Mouse (Mus musculus) heart, adult 8-10 months (tissue): Measurements from ENCODE around the gene Arfip2. TPM values are rescaled to one million over a fixed set of nuclear protein-coding genes. Genes with fewer than 3 reads are reported as not detected.
A peak's percentile ranks its signal among the peaks of the same experiment; 100 is the strongest.

Experiments used
- DNase-seq: peaks from one replicate; pipeline ENCODE4 v3.0.0; 2022; ENCODE audit warnings: low spot score
- total RNA-seq, 4 experiments: library from RNA; stranded (reverse); gene quantifications; 2 replicates each; pipeline ENCODE4 v1.2.4; 2022

The Arfip2 gene
- total RNA-seq: 10 to 100 TPM; 11.5 to 14.1 (median 13.0) TPM

DNA sequence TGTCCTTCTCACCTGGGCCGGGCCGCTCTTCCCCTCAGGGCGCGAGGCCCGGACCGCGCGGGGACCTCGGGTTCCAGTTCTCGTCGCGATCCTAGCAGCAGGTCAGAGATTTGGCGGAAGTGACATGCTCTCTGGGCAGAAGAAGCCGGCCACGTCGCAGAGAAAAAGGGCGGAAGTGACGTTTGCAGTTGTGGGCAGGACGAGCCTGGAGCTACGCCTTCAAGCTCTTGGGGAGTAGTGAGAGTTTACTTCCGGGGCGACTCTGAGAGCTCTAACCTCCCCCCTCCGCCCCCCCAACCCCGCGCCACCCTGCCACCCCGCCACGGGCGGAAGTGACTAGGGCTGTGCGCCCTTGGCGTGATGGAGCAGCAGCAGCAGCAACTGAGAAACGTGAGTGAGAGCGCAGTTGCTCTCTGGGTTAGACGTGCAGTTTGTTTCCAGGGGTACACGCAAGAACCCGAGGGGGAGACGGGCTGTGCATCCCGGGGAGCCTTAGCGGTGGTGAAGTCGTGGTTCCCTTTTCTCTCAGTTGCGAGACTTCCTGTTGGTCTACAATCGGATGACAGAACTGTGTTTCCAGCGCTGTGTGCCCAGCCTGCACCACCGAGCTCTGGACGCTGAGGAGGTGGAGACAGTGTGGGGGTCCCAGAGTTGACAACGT is at the start of gene Arfip2, which contains the start of gene Gm45799:
Gene Arfip2, minus strand, starts transcription at position 184 of the 661 bp plus-strand sequence.
Gene Gm45799, plus strand, starts transcription at position 320 of the 661 bp plus-strand sequence.
- peak; percentile 98 for DNase-seq

GRCm38 (mm10) chr7:105685541-105686197 is 45.5 kb upstream of the Arfip2 start:
- no peak for DNase-seq

- DNase-seq: peak; percentile 73
Measured at GRCm38 (mm10) chr7:105650639-105651435, 10.6 kb upstream of the Arfip2 start, which contains the start of gene Dnhd1. TSS of gene Dnhd1 (plus strand) at chr7:105650827.

DNA sequence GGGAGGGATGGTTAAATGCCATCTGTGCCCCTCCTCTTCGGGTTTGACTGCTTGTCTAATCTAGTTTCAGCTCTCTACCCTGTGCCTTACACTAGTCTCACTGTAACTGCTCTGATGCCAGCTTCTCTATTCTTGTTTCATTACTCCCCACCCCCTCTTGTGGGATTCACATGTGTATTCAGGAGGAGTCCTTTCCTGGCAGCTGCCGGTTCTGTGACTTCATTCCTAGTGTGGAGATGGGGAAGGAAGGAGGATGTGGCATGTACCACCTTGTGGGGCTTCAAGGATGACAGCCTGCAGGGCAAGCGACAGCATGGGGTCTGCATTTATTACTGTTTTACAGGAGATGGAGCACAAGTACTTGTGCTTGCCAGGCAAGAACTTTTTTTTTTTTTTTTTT is 1.7 kb upstream of the Arfip2 start:
- no peak for DNase-seq

- DNase-seq: no peak
Measured at GRCm38 (mm10) chr7:105640894-105641255, 659 bp upstream of the Arfip2 start.

DNA sequence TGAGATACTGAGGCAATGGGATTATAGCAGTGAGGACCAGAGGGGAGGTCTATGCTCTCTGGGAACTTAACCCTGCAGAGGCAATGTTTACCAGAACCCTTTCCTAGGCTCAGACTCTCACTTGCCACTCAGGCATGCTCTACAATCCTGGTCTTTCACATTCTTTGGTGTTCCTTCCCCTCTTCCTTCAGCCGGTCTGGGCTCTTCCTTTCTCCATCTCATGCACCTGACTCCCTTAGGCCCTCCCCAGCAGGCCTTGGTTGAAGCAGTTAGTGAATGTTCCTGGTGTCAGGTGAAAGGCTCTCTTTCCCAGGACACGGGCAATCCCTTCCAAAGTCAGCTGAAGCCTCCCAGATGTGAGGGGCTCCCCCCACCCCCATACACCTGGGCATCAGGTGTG is 460 bp downstream of the Arfip2 start, which contains the start of gene Timm10b:
Gene Timm10b, plus strand, starts transcription at position 301 of the 400 bp plus-strand sequence.
- DNase-seq: no peak

DNA sequence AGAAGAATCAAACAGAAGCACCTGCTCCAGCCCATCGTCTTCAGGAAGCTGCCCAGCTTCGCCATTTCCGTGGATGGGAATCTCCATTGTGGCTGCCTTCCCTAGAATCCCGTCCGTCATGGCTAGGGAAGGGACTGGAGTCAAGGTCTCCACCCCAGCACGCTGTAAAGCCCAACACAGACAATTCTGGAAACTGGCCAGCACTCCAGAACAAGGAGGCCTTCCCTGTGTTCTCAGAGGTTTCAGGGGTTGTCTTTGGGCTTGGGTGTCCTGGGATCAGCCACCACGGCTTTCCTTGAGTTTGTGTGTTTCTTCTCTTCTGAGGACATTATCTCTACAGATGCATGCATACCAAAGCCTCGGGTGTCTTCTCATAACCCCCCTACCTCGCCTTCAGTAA is 912 bp downstream of the Arfip2 start:
- no peak for DNase-seq

- DNase-seq: no peak
Measured at GRCm38 (mm10) chr7:105638776-105639175, 1.4 kb downstream of the Arfip2 start.

DNA sequence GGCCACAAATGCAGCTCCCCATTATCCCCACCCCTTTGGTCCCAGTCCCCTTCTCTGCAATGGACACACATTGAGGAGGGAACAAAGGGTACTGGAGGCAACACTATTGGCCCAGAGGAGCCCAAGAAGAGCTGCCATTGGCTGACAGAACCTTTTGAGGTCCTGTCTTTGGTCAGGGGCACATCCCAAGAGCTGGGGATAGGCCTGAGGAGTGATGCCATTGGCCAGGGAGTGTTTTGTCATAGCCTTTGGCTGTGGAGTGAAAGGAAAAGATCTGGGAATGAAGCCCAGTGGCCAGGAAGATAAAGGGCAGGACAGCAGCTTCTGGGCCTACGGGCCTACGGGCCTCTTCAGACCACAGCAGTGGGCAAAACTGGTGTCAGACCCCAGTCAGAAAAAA is 4.5 kb downstream of the Arfip2 start:
- DNase-seq: no peak

DNA sequence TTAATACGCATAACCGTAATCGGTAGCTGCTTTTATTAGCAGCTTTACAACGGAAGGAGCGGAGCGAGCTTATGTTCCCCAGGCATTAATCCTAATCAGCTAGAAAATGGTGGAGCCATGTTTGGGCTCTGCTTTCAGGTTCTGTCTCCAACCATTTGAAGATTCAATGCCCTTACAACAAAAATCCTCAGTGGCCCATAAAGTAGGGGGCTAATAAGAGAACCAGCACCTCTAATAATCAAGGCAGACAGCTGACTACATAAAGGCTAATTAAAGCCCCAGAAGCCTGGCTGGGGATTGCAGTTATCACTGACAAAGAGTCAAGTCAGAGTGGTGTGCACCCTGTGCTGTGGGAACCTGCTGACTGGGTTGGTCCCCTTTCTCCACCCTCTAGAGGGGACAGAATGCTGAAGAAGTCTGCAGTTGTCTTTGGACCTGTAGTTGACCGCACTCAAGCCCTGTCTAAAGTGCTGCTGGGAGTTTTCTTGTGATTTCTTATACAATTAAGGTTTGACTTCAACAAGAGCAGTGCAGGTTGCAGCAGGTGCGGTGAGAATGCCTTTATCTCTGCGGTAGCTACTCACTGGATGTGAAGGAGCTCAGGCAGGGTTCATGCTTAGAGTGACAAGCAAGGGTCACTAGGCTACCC is 5.8 kb downstream of the Arfip2 start:
- no peak for DNase-seq

DNA sequence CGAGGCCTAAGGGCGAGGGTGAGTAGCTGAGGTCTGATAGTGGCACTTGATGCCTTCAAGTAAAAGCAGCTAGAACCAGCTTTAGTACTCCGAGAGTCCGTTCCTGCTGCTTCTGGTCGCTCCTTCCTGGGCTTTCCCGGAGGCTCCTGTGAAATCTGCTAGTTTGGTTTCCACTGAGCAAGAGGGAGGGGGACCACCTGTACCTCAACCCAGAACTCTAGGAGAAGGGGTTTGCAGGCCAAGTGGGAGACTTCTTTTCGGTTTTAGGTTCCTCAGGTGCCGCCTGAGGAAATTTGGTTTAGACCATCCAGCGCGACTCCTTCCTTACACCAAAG is 6.4 kb downstream of the Arfip2 start:
- DNase-seq: no peak

GRCm38 (mm10) chr7:105633127-105633800 is 7.0 kb downstream of the Arfip2 start, which contains the start of gene Trim3:
TSS of gene Trim3 (minus strand) at chr7:105633571.
- peak; percentile 84 for DNase-seq

DNA sequence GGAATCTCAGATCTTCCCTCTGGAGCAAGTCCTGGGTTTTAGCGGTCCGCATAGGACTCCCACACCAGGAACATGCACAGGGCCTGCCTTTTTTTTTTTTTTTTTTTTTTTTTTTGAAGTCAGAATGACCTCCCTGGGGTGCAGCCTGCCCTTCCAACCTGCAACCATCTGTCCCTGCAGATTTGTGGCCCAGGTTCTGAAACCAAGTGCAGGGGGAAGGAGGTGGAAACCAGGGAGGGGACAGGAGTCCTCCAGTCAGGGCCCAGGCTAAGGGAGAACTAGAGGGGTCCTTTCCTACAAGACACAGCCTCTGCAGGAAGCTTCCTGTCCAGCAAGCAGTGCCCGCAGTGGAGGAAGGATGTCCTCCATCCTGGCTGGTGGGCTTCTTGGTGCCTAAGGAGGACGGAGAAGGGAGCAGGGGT is 7.7 kb downstream of the Arfip2 start:
- DNase-seq: no peak

GRCm38 (mm10) chr7:105628633-105629032 is 11.6 kb downstream of the Arfip2 start:
- DNase-seq: peak; percentile 90

DNA sequence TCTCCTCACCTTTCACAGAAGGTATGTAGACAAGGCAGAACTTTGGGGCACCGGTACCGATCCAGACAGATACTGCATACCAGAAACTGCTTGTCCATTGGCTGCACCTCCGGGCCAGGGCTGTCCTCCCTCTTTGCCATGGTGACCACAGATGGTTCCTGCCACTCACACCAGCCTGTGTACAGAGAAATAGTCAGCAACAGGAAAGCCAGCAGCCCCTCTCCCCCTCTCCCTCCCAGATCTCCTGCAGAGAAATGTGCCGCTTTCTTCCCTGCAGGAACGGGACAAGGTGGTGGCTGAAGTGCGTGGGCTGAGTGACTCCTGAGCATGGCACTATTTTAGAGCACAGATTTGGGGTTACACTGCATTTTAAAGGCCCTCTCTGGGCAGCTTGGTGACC is 14.8 kb downstream of the Arfip2 start:
- no peak for DNase-seq

DNA sequence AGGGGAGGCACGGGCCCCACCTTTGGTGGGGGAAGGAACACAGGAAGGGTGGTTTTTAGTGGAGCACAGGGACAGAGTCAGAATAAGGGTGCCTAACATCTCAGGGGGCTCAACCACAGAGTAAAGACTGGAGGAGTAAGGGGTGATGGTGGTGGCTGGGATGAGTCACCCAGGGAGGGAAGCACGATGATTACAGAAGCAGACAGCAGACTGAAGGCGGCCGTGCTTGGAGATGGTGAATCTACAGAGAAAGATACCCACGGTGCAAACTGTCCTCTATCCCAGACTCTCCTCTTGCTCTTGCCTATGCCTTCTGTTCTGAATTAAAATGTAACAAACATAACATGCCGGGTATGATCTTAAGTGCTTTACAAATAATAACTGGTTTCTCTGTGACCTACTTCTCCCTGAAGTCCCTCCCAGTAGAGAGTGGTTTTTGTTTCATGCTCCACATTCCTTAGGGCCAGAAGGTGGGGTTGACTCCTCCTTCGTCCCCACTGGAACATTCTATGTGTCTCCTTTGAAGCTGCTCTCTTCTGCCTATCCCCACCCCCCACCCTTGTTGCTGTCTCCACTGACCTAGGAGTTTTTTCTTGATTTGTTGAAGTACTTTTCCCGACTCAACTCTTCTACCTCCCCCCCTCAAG is 18.4 kb downstream of the Arfip2 start:
- no peak for DNase-seq

DNA sequence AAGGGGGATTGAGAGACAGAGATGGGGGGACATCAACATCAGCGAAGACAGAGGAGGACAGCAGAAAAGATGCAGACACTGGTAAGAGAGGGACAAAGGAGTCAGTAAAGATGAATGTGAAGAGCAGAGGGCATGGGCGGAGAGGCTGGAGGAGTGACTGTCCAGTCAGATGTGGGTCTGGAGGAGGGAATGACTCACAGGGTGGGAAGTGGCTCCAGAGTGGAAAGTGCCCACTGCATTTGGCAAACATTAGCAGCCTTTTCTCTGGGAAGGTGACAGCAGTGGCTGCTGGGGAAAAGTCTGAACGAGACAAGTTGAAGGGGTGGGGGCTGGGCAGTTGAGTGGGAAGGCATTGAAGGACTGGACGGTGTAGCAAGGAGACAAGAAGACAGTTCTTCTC is 19.2 kb downstream of the Arfip2 start:
- no peak for DNase-seq

GRCm38 (mm10) chr7:105619701-105620100 is 20.5 kb downstream of the Arfip2 start:
- DNase-seq: no peak

DNA sequence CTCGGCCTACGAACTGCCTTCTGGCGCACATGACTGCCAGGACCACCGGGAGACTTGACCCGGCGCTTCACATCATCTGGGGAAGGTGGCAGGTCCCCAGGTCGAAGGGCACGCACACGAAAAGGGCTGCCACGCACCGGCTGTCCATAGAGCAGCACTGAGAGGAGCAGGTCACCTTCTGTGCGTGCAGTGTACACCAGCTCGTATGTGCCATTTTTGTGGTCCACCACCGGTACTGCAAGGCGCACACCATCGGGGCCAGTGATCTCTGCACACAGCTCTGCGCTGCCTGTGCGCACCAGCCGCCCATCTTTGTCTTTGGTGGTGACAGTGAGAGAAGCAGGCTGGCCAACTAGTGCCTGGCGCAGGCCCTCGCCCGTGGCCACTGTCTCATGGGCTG is 22.4 kb downstream of the Arfip2 start:
- no peak for DNase-seq

- peak; percentile 38 for DNase-seq
Measured at GRCm38 (mm10) chr7:105616561-105616960, 23.7 kb downstream of the Arfip2 start.

- DNase-seq: no peak
Measured at GRCm38 (mm10) chr7:105615720-105616119, 24.5 kb downstream of the Arfip2 start.
